In the genomic region with DNA sequence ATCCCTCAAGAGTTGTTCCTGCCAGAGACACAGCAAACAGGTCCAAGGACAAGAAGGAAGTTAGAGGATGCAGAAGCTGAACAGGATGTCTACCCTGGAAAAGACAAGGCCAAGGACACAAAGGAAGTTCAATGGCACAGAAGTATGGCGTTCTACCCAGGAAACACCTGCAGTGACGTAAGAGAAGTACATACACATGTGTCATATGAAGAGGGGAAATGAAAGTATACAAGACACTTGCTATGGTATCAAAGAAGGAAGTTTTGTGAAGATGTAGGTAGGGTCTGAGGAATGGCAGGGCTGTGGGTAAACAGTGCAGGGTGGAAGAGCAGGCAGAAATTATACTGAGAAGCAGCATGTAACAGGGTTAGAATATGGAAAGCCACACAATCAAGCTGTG, we compare ENCODE assay signal across 25 mouse cellular contexts.
DNase-seq lines count a peak whose midpoint lies in the region; ATAC-seq and TF ChIP-seq lines count a peak whose summit lies in the region.
"Had no signal": no experiment of that assay in that cellular context is flagged by ENCODE, and none has a peak within 500 bp of the region (broad histone marks: within the 10 kb centered on the region; RNA-seq: fewer than 3 reads in every experiment).

No protein-coding gene starts in this region.

- peaks cover 10 to 16% of the 10 kb centered on the region in 2 experiments for H3K36me3 ChIP-seq in CH12.LX (replicated peaks in 1 of 2; ENCODE audit: control insufficient read depth in 1 of 2, insufficient read depth in 1 of 2, low read length in 1 of 2)
- peaks cover 4% of the 10 kb centered on the region for H3K36me3 ChIP-seq in stomach, postnatal 0 days (ENCODE audit: control insufficient read depth, insufficient read depth, low read length)

- no peak for TF ChIP-seq RAD21 in CH12.LX (IDR thresholded peaks at IDR 0.05; ENCODE audit: low read depth, low read length)

- TF ChIP-seq EP300 in CH12.LX (IDR thresholded peaks at IDR 0.05; ENCODE audit: low read length): peak; percentile 89
- TF ChIP-seq EP300 in stomach, postnatal 0 days (optimal IDR thresholded peaks at IDR 0.05): no peak

- no peak for TF ChIP-seq CTCF in CH12.LX (conservative IDR thresholded peaks at IDR 0.05 in 1 of 2, IDR thresholded peaks at IDR 0.05 in 1 of 2; ENCODE audit: low read depth in 2 of 2, low read length in 2 of 2)
- TF ChIP-seq CTCF in stomach, postnatal 0 days (IDR thresholded peaks at IDR 0.05; ENCODE audit: low read depth): no peak

- no peak overlapping the region for H3K4me2 ChIP-seq in CH12.LX (ENCODE audit: insufficient read depth, low read depth, poor library complexity, severe bottlenecking)
- H3K4me2 ChIP-seq in stomach, postnatal 0 days (replicated peaks; ENCODE audit: low read depth): no peak overlapping the region
- H3K4me2 ChIP-seq: embryonic facial prominence, embryonic 15.5 days; heart, embryonic 13.5 days; hindbrain, embryonic 12.5 days; midbrain, embryonic 15.5 days had no signal

- 80% methylated on average over 2 of the region's 2 CpGs for WGBS in stomach, postnatal 0 days

- no peak overlapping the region for H3K9ac ChIP-seq in CH12.LX (ENCODE audit: insufficient read depth, low read depth)
- H3K9ac ChIP-seq in stomach, postnatal 0 days (ENCODE audit: low read length): no peak overlapping the region
- H3K9ac ChIP-seq: embryonic facial prominence, embryonic 15.5 days; heart, embryonic 13.5 days; hindbrain, embryonic 12.5 days; liver, embryonic 14.5 days; midbrain, embryonic 15.5 days had no signal

- dilution Hi-C loops in CH12.LX (cut with MboI; ENCODE audit: extremely low pct_ligation_motif_present, extremely low pct_unique_long_range_greater_than_20kb, low sequenced_read_pairs): no loop called here

- no peaks in the 10 kb centered on the region for H3K79me2 ChIP-seq in CH12.LX (replicated peaks; ENCODE audit: control insufficient read depth, extremely low read depth, insufficient read depth, poor library complexity, severe bottlenecking)

- DNase-seq in lung, postnatal 36 days: peak; percentile 26
- no peak for DNase-seq in lung, postnatal 14 days
- peak; percentile 23 for DNase-seq in 416B (ENCODE audit: low read depth)
- DNase-seq in CH12.LX (ENCODE audit: extremely low read depth): peak; percentile 39
- DNase-seq in naive thymus-derived CD4-positive, alpha-beta T cell, adult 2 months (ENCODE audit: low read depth): peak; percentile 6
- no peak for DNase-seq in stomach, postnatal 0 days (ENCODE audit: low spot score)
- no peak for DNase-seq in frontal cortex, adult 2 months (ENCODE audit: extremely low spot score in 1 of 2, low spot score in 1 of 2)
- DNase-seq: adrenal gland, postnatal 14 days; cerebellum, adult 8-10 months; cerebellum, postnatal 36 days; gastrocnemius, postnatal 14 days; heart, adult 2 months; heart, postnatal 14 days; kidney, adult 18-20 months; kidney, postnatal 4 days; right cerebral cortex, adult 18-20 months; right cerebral cortex, postnatal 4 days had no signal

- TF ChIP-seq POLR2A in CH12.LX (IDR thresholded peaks at IDR 0.05; ENCODE audit: low read depth, low read length): no peak

- peaks cover 13 to 37% of the 10 kb centered on the region in 2 experiments for H3K4me1 ChIP-seq in CH12.LX (ENCODE audit: control insufficient read depth in 1 of 2, insufficient read depth in 2 of 2)
- no peaks in the 10 kb centered on the region for H3K4me1 ChIP-seq in stomach, postnatal 0 days (replicated peaks; ENCODE audit: control insufficient read depth, insufficient read depth)
- H3K4me1 ChIP-seq: embryonic facial prominence, embryonic 15.5 days; heart, embryonic 13.5 days; hindbrain, embryonic 12.5 days; midbrain, embryonic 15.5 days had no signal

- ATAC-seq in stomach, postnatal 0 days (ENCODE audit: low FRiP score, low TSS enrichment): no peak
- ATAC-seq: forebrain, embryonic 14.5 days; lung, postnatal 0 days; midbrain, embryonic 15.5 days had no signal

- no peak overlapping the region for H3K27ac ChIP-seq in CH12.LX (ENCODE audit: insufficient read depth, low read depth)
- H3K27ac ChIP-seq in stomach, postnatal 0 days (replicated peaks): no peak overlapping the region
- H3K27ac ChIP-seq: embryonic facial prominence, embryonic 15.5 days; heart, adult 2 months; heart, embryonic 13.5 days; hindbrain, embryonic 12.5 days; liver, embryonic 14.5 days; midbrain, embryonic 15.5 days had no signal

- H3K27me3 ChIP-seq in CH12.LX (replicated peaks): no peaks in the 10 kb centered on the region
- no peaks in the 10 kb centered on the region for H3K27me3 ChIP-seq in stomach, postnatal 0 days (ENCODE audit: control insufficient read depth, insufficient read depth, low read length)
- H3K27me3 ChIP-seq: embryonic facial prominence, embryonic 15.5 days; heart, embryonic 13.5 days; hindbrain, embryonic 12.5 days; midbrain, embryonic 15.5 days had no signal

- no peaks in the 10 kb centered on the region for H3K9me3 ChIP-seq in CH12.LX (replicated peaks; ENCODE audit: low read length)
- H3K9me3 ChIP-seq in stomach, postnatal 0 days (ENCODE audit: control insufficient read depth, low read length): no peaks in the 10 kb centered on the region
- H3K9me3 ChIP-seq: embryonic facial prominence, embryonic 15.5 days; heart, embryonic 13.5 days; hindbrain, embryonic 12.5 days; midbrain, embryonic 15.5 days had no signal

- in situ Hi-C loops in CH12.LX (cut with MboI; ENCODE audit: low pct_ligation_motif_present, low pct_unique_long_range_greater_than_20kb, low sequenced_read_pairs): no loop called here

- no peak overlapping the region for H3K4me3 ChIP-seq in CH12.LX (replicated peaks in 1 of 3; ENCODE audit: low read depth in 2 of 3, low read length in 2 of 3, poor library complexity in 1 of 3)
- no peak overlapping the region for H3K4me3 ChIP-seq in stomach, postnatal 0 days (ENCODE audit: low read depth, low read length)
- H3K4me3 ChIP-seq: embryonic facial prominence, embryonic 15.5 days; heart, adult 2 months; heart, embryonic 13.5 days; hindbrain, embryonic 12.5 days; midbrain, embryonic 15.5 days; myocyte had no signal

TF ChIP-seq in CH12.LX, 34 proteins besides CTCF, POLR2A, EP300 and RAD21:
- peak; percentile 67 for TF ChIP-seq TCF12 (IDR thresholded peaks at IDR 0.05; ENCODE audit: low read depth, low read length)
- TF ChIP-seq USF2 (conservative IDR thresholded peaks at IDR 0.05; ENCODE audit: low read depth, low read length): no peak
- TF ChIP-seq MAX (IDR thresholded peaks at IDR 0.05; ENCODE audit: low read length): no peak
- peak; percentile 51 for TF ChIP-seq JUND (conservative IDR thresholded peaks at IDR 0.05; ENCODE audit: low read depth, low read length)
- peak; percentile 38; the same call in 1 of the 2 replicates for TF ChIP-seq ETS1 (conservative IDR thresholded peaks at IDR 0.05; ENCODE audit: low read depth, low read length)
- TF ChIP-seq JUN (IDR thresholded peaks at IDR 0.05; ENCODE audit: insufficient read depth, low read depth, low read length): peak; percentile 48; the same call in 1 of the 2 replicates
- TF ChIP-seq ZNF384 (IDR thresholded peaks at IDR 0.05; ENCODE audit: low read depth, low read length): no peak
- peak; percentile 64; the same call in 1 of the 2 replicates for TF ChIP-seq IRF4 (IDR thresholded peaks at IDR 0.05; ENCODE audit: low read depth, low read length)
- TF ChIP-seq GABPA (IDR thresholded peaks at IDR 0.05; ENCODE audit: insufficient replicate concordance, low read depth, low read length): no peak

Comparison
In these comparisons a context has a peak if more than half of its experiments do, and no peak if none do; other contexts are left out.
1. DNase-seq: peak in lung, postnatal 36 days (single experiment), 416B (single experiment), CH12.LX (single experiment) and naive thymus-derived CD4-positive, alpha-beta T cell, adult 2 months (single experiment); none in lung, postnatal 14 days (single experiment), stomach, postnatal 0 days (single experiment) and frontal cortex, adult 2 months (0 of 2).